Mouse (Mus musculus): Measurements from ENCODE around the gene D8Ertd738e. TPM values are rescaled to one million over a fixed set of nuclear protein-coding genes. Genes with fewer than 3 reads are reported as not detected.

The D8Ertd738e gene
- polyA plus RNA-seq, 1 experiment from 2014 or later = 225 TPM

DNA sequence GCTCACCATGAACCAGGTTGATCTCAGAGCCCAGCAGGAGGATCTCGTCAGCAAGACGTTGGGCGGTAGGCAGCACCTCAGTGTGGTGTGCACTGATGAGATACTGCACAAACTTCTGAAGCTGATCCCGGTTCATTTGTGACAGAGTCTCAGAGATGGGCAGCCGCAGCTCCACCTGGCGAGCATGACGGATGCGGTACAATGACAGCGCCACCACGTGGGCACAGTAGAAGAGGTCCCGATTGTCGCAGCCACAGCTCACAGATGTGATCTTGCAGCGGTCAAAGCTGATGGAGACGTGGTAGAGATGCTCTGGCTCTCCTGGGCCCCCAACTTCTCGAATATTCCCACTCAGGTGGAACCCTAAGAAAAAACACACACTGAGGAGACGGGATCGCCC, 18.8 kb downstream of the D8Ertd738e start:
- Histone ChIP-seq H3K4me2 (no peak overlapping the region), H3K9me3 (no peaks in the 10 kb centered on the region), H3K36me3 (replicated peaks) (peaks cover 53% of the 10 kb centered on the region), H3K27ac (no peak overlapping the region), H3K9ac (no peak overlapping the region), H3K4me1 (peaks cover 27% of the 10 kb centered on the region), H3K27me3 (replicated peaks) (no peaks in the 10 kb centered on the region), H3K4me3 (no peak overlapping the region)
- ATAC-seq (replicated peaks) = no peak
- WGBS = 83% methylated on average over 17 of the region's 17 CpGs

GRCm38 (mm10) chr8:84223322-84224029, 26.0 kb downstream of the D8Ertd738e start:
- Histone ChIP-seq H3K36me3 (replicated peaks) (peaks cover 80% of the 10 kb centered on the region), H3K4me3 (no peak overlapping the region), H3K9ac (no peak overlapping the region), H3K4me2 (no peak overlapping the region), H3K27me3 (replicated peaks) (no peaks in the 10 kb centered on the region), H3K27ac (no peak overlapping the region), H3K4me1 (no peaks in the 10 kb centered on the region), H3K9me3 (no peaks in the 10 kb centered on the region)
- ATAC-seq (replicated peaks) = no peak
- WGBS = 76% methylated on average over 21 of the region's 21 CpGs

DNA sequence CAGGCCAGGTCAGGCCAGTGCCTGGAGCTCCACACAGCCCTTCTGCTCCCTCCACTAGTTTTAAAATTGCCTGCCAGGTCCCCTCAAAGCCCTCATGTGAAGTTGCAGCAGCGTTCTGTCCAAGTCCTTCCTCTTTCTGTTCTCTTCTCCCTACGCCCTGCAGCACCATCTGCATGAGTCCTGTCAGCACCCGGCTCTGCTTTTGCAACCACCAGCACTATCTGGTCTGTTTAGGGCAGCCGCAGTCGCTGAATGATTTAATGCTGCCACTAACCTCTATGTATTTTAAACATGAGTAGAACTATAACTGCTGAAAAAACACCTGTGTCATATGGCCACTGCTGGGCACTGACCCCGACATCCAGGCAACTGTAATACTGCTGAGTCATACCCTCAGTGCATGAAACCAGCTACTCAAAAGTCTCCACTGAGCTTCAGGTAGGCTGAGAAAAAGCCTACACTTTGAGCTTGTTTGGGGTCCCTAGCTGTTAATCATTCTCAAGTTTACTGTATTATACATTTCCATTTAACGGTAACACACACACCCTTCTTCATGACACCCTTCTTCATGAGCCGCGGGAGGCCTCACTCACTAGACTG, 26.9 kb downstream of the D8Ertd738e start:
- Histone ChIP-seq H3K4me1 (no peaks in the 10 kb centered on the region), H3K27me3 (replicated peaks) (no peaks in the 10 kb centered on the region), H3K9ac (no peak overlapping the region), H3K4me2 (no peak overlapping the region), H3K36me3 (replicated peaks) (peaks cover 81% of the 10 kb centered on the region), H3K9me3 (no peaks in the 10 kb centered on the region), H3K27ac (no peak overlapping the region), H3K4me3 (no peak overlapping the region)
- no peak for ATAC-seq (replicated peaks)
- 94% methylated on average over 9 of the region's 9 CpGs for WGBS

GRCm38 (mm10) chr8:84220105-84220504, 29.4 kb downstream of the D8Ertd738e start:
- Histone ChIP-seq H3K4me3 (no peak overlapping the region), H3K36me3 (replicated peaks) (peaks cover 78% of the 10 kb centered on the region), H3K9ac (no peak overlapping the region), H3K27me3 (replicated peaks) (no peaks in the 10 kb centered on the region), H3K4me1 (no peaks in the 10 kb centered on the region), H3K4me2 (no peak overlapping the region), H3K9me3 (no peaks in the 10 kb centered on the region), H3K27ac (no peak overlapping the region)
- ATAC-seq (replicated peaks) = no peak
- 88% methylated on average over 7 of the region's 7 CpGs for WGBS

DNA sequence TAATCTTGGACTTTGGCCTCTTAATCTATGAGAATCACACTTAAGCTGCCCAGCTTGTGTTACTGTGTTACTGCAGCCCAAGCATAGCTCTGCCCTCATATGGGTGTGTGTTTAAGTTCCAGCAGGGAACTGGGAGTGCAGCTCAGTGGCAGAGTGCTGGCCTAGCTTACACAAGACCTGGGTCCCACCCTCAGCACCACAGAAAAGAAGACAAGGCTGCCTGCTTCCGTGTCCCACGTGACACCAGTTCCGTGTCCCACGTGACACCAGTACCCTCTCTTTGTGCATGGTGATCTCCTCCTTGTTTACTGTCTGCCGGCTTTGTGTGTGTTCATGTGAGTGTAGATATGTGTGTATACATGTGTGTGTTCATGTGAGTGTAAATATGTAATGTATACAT, 31.4 kb downstream of the D8Ertd738e start:
- H3K4me2 ChIP-seq = no peak overlapping the region
- no peaks in the 10 kb centered on the region for H3K27me3 ChIP-seq (replicated peaks)
- H3K4me3 ChIP-seq = no peak overlapping the region
- ATAC-seq (replicated peaks) = no peak
- no peaks in the 10 kb centered on the region for H3K4me1 ChIP-seq
- H3K9ac ChIP-seq = no peak overlapping the region
- H3K9me3 ChIP-seq = no peaks in the 10 kb centered on the region
- no peak overlapping the region for H3K27ac ChIP-seq
- 96% methylated on average over 5 of the region's 5 CpGs for WGBS
- peaks cover 77% of the 10 kb centered on the region for H3K36me3 ChIP-seq (replicated peaks)

GRCm38 (mm10) chr8:84217206-84217605, 32.3 kb downstream of the D8Ertd738e start:
- WGBS = 95% methylated on average over 11 of the region's 11 CpGs
- Histone ChIP-seq H3K36me3 (replicated peaks) (peaks cover 78% of the 10 kb centered on the region), H3K9me3 (no peaks in the 10 kb centered on the region), H3K4me1 (no peaks in the 10 kb centered on the region), H3K4me3 (no peak overlapping the region), H3K9ac (no peak overlapping the region), H3K27ac (no peak overlapping the region), H3K27me3 (replicated peaks) (no peaks in the 10 kb centered on the region), H3K4me2 (no peak overlapping the region)
- no peak for ATAC-seq (replicated peaks)

- peaks cover 64% of the 10 kb centered on the region for H3K36me3 ChIP-seq (replicated peaks)
- no peak for ATAC-seq (replicated peaks)
- WGBS = 95% methylated on average over 4 of the region's 4 CpGs
These were observed 36.2 kb downstream of the D8Ertd738e start for GRCm38 (mm10) chr8:84213277-84213676.

GRCm38 (mm10) chr8:84211881-84212563, 37.5 kb downstream of the D8Ertd738e start:
- 93% methylated on average over 31 of the region's 31 CpGs for WGBS
- no peak overlapping the region for H3K9ac ChIP-seq
- H3K4me3 ChIP-seq = no peak overlapping the region
- H3K4me2 ChIP-seq = no peak overlapping the region
- H3K27me3 ChIP-seq (replicated peaks) = no peaks in the 10 kb centered on the region
- H3K4me1 ChIP-seq = peaks cover 27% of the 10 kb centered on the region
- H3K36me3 ChIP-seq (replicated peaks) = peaks cover 52% of the 10 kb centered on the region
- H3K27ac ChIP-seq = no peak overlapping the region
- no peaks in the 10 kb centered on the region for H3K9me3 ChIP-seq
- ATAC-seq (replicated peaks) = no peak

More at GRCm38 (mm10) chr8:84213277-84213676, 36.2 kb downstream of the D8Ertd738e start:
- Histone ChIP-seq H3K27me3 (replicated peaks) (no peaks in the 10 kb centered on the region), H3K9me3 (no peaks in the 10 kb centered on the region), H3K4me2 (no peak overlapping the region), H3K27ac (no peak overlapping the region), H3K4me3 (no peak overlapping the region), H3K9ac (no peak overlapping the region), H3K4me1 (peaks cover 21% of the 10 kb centered on the region)

DNA sequence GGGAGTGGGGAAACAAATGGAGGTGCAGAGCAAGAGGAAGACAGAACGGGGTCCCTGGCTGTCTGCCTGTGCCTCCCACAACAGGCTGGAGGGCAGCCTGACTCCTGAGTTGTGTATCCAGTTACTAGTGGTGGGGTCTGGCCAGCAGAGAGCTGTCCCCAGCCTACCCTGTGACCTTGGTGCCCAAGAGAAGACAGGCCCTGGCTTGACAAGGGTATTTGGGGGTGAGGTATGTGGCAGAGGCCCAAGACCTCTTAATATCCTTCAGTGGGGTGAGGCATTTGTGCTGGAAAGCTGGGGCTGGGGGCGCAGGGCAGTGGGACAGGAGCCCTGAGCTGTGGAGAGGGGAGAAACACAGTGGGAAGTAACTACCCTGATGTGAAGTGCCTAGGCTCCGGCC, 38.3 kb downstream of the D8Ertd738e start:
- H3K4me1 ChIP-seq = peaks cover 27% of the 10 kb centered on the region
- H3K9me3 ChIP-seq = no peaks in the 10 kb centered on the region
- no peak overlapping the region for H3K4me3 ChIP-seq
- H3K4me2 ChIP-seq = no peak overlapping the region
- H3K36me3 ChIP-seq (replicated peaks) = peaks cover 49% of the 10 kb centered on the region
- no peaks in the 10 kb centered on the region for H3K27me3 ChIP-seq (replicated peaks)
- no peak overlapping the region for H3K9ac ChIP-seq
- WGBS = 100% methylated on average over 3 of the region's 3 CpGs
- no peak for ATAC-seq (replicated peaks)
- H3K27ac ChIP-seq = no peak overlapping the region

GRCm38 (mm10) chr8:84210167-84210791, 39.2 kb downstream of the D8Ertd738e start:
- H3K9ac ChIP-seq = no peak overlapping the region
- H3K36me3 ChIP-seq (replicated peaks) = peaks cover 41% of the 10 kb centered on the region
- no peaks in the 10 kb centered on the region for H3K27me3 ChIP-seq (replicated peaks)
- no peak overlapping the region for H3K27ac ChIP-seq
- peak overlapping the region; percentile 30 for H3K4me2 ChIP-seq
- H3K4me3 ChIP-seq = peak overlapping the region; percentile 14; the same call in 1 of the 2 replicates
- no peaks in the 10 kb centered on the region for H3K9me3 ChIP-seq
- ATAC-seq (replicated peaks) = peak; percentile 12; the same call in 1 of the 2 replicates
- peaks cover 27% of the 10 kb centered on the region for H3K4me1 ChIP-seq
- WGBS = 57% methylated on average over 34 of the region's 34 CpGs

GRCm38 (mm10) chr8:84208381-84209380, 40.8 kb downstream of the D8Ertd738e start:
- H3K36me3 ChIP-seq (replicated peaks) = peaks cover 27% of the 10 kb centered on the region; the same call in 1 of the 2 replicates
- H3K4me1 ChIP-seq = peaks cover 31% of the 10 kb centered on the region
- 32% methylated on average over 17 of the region's 17 CpGs for WGBS
- 0 out of 2 replicates have a peak, but pooled peaks have one; percentile 12 for ATAC-seq (replicated peaks)
- H3K4me2 ChIP-seq = no peak overlapping the region
- H3K27me3 ChIP-seq (replicated peaks) = no peaks in the 10 kb centered on the region
- no peaks in the 10 kb centered on the region for H3K9me3 ChIP-seq
- no peak overlapping the region for H3K9ac ChIP-seq
- no peak overlapping the region for H3K4me3 ChIP-seq
- peak overlapping the region; percentile 23 for H3K27ac ChIP-seq

Measured in midbrain, embryonic 15.5 days (tissue).